Mouse (Mus musculus) liver, postnatal 0 days (tissue): ENCODE results near the gene Nme9. TPM values are rescaled to one million over a fixed set of nuclear protein-coding genes. Genes with fewer than 3 reads are reported as not detected.

ENCODE experiments used
- ATAC-seq: fragments of 200-750 bp; cut with Nextera tagmentation; 2 replicates; pipeline ENCODE4 v1.8.0; 2017; ENCODE audit warnings: mild to moderate bottlenecking, moderate library complexity
- DNase-seq: peaks from one replicate; pipeline ENCODE4 v3.0.0-alpha.2; 2016
- H3K27ac ChIP-seq: fragments of 300-500 bp; sonication (generic); 2 replicates; pipeline ENCODE4 v1.5.1; 2014; ENCODE audit warnings: antibody characterized with exemption, moderate library complexity, mild to moderate bottlenecking, low read depth
- H3K27me3 ChIP-seq: fragments of 300-500 bp; sonication (generic); 2 replicates; pipeline ENCODE4 v1.6.1; 2014; ENCODE audit warnings: low read length, control low read depth, mixed read lengths; ENCODE audit not compliant: insufficient read depth
- H3K36me3 ChIP-seq: fragments of 300-500 bp; sonication (generic); replicated peaks from 2 replicates; pipeline ENCODE4 v1.6.1; 2014; ENCODE audit warnings: mild to moderate bottlenecking, control low read depth, low read length, moderate library complexity, mixed read lengths; ENCODE audit not compliant: insufficient read depth
- H3K4me1 ChIP-seq: fragments of 300-500 bp; sonication (generic); 2 replicates; pipeline ENCODE4 v1.6.1; 2014; ENCODE audit warnings: antibody characterized with exemption, mild to moderate bottlenecking, control low read depth; ENCODE audit not compliant: insufficient read depth
- H3K4me2 ChIP-seq: fragments of 300-500 bp; sonication (generic); 2 replicates; pipeline ENCODE4 v1.6.1; 2014; ENCODE audit warnings: low read depth, mild to moderate bottlenecking, low read length, moderate library complexity, mixed read lengths
- H3K4me3 ChIP-seq: fragments of 300-500 bp; sonication (generic); 2 replicates; pipeline ENCODE4 v1.5.1; 2014; ENCODE audit warnings: low read depth, low read length
- H3K9ac ChIP-seq: fragments of 300-500 bp; sonication (generic); replicated peaks from 2 replicates; pipeline ENCODE4 v1.6.1; 2014; ENCODE audit warnings: mild to moderate bottlenecking, moderate library complexity
- H3K9me3 ChIP-seq: fragments of 300-500 bp; sonication (generic); 2 replicates; pipeline ENCODE4 v1.6.1; 2016; ENCODE audit warnings: mild to moderate bottlenecking, control low read depth, low read length, mixed read lengths
- CTCF ChIP-seq: sonication (generic); IDR thresholded peaks from 2 replicates; pipeline ENCODE4 v1.5.1; 2016; ENCODE audit warnings: antibody characterized with exemption, low read depth
- EP300 ChIP-seq: IDR thresholded peaks from 2 replicates; pipeline ENCODE4 v1.6.1; 2016; ENCODE audit warnings: antibody characterized with exemption, low read depth, mild to moderate bottlenecking
- WGBS: fragments of 180-500 bp; shearing (Covaris S2); extraction: QIAGEN DNeasy Blood & Tissue Kit; methylation state at CpG from one replicate; pipeline ENCODE4 v1.1.7; 2014; ENCODE audit not compliant: insufficient replicate concordance; 5-methylcytosine and 5-hydroxymethylcytosine counted together
- polyA plus RNA-seq: library from polyadenylated mRNA; unstranded; fragments of >200 nt; fragmentation: Nextera tagmentation; extraction: Ambion mirVana; gene quantifications from 2 replicates; pipeline ENCODE4 v1.2.1, GENCODE M21; 2015

Gene Nme9
- polyA plus RNA-seq, 1 experiment from 2014 or later: not detected

DNA sequence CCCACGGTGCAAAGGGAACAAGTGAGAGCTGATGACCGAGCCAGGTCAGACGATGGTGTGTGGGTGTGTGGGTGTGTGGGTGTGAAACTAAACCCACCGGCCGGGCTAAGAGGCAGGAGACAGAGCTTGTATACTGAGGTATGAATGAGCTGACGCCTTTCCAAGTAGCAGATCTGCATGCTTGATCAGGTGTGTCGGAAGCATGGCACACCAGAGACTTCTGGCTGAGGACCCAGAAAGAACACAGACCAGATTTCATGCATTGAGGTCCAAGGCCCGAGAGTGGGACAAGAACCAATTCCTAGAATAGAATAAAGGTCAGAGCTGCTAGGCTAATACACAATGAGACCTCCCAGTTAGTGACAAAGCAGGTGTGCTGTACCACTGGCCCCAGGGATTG lies 12.2 kb upstream of the Nme9 start:
- DNase-seq (no peak), ATAC-seq (no peak)
- Histone ChIP-seq H3K4me3 (no peak overlapping the region), H3K9me3 (no peaks in the 10 kb centered on the region), H3K9ac (no peak overlapping the region), H3K4me1 (no peaks in the 10 kb centered on the region), H3K36me3 (no peaks in the 10 kb centered on the region), H3K27ac (no peak overlapping the region), H3K4me2 (no peak overlapping the region), H3K27me3 (peaks cover 17% of the 10 kb centered on the region)
- no peak for TF ChIP-seq CTCF
- 63% methylated on average over 8 of the region's 8 CpGs for WGBS

DNA sequence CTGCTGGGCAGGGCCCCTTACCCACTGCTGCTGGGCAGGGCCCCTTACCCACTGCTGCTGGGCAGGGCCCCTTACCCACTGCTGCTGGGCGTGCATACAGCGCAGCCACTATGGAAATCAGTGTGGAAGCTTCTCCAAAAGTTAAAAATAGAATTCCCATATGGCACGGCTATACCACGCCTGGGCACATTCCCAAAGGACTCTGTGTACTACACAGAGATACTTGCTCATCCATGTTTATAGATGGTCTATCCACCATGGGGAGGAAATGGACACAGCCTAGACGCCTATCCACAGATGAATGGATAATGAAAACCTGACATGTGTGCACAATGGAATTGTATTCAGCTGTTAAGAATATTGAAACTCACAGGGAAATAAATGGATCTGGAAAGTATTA lies 10.3 kb upstream of the Nme9 start:
- 76% methylated on average over 5 of the region's 5 CpGs for WGBS
- H3K36me3 ChIP-seq: no peaks in the 10 kb centered on the region
- H3K4me3 ChIP-seq: no peak overlapping the region
- ATAC-seq (no peak), DNase-seq (no peak)
- H3K9ac ChIP-seq: no peak overlapping the region
- TF ChIP-seq EP300 (no peak), CTCF (no peak)
- H3K9me3 ChIP-seq: no peaks in the 10 kb centered on the region
- no peak overlapping the region for H3K4me2 ChIP-seq
- no peaks in the 10 kb centered on the region for H3K4me1 ChIP-seq
- peaks cover 14% of the 10 kb centered on the region for H3K27me3 ChIP-seq
- H3K27ac ChIP-seq: no peak overlapping the region

DNA sequence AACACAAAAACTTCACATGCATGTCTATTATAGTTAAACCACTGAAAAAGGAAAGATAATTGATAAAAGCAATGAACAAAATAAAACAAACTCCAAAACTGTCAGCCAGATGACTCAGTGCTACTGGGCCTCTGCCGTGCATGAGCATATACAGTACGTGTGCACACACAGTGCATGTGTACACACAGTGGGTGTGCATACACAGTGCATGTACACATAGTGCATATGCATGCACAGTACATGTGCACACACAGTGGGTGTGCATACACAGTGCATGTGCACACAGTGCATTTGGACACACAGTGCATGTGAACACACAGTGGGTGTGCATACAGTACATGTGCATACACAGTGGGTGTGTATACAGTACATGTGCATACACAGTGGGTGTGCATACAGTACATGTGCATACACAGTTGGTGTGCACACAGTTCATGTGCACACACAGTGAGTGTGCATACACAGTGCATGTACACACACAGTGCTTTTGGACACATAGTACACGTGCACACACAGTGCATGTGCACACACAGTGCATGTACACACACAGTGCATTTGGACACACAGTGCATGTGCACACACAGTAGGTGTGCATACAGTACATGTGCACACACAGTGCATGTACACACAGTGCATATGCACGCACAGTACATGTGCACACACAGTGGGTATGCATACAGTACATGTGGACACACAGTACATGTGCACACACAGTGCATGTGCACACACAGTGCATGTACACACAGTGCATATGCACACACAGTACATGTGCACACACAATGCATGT lies 9.4 kb upstream of the Nme9 start:
- no peak for TF ChIP-seq CTCF
- no peak for ATAC-seq
- Histone ChIP-seq H3K4me1 (no peaks in the 10 kb centered on the region), H3K36me3 (no peaks in the 10 kb centered on the region), H3K27ac (no peak overlapping the region), H3K9ac (no peak overlapping the region), H3K9me3 (no peaks in the 10 kb centered on the region), H3K4me2 (no peak overlapping the region), H3K27me3 (peaks cover 10% of the 10 kb centered on the region; the same call in 1 of the 2 replicates), H3K4me3 (no peak overlapping the region)
- no peak for DNase-seq
- WGBS: 79% methylated on average over 4 of the region's 4 CpGs

DNA sequence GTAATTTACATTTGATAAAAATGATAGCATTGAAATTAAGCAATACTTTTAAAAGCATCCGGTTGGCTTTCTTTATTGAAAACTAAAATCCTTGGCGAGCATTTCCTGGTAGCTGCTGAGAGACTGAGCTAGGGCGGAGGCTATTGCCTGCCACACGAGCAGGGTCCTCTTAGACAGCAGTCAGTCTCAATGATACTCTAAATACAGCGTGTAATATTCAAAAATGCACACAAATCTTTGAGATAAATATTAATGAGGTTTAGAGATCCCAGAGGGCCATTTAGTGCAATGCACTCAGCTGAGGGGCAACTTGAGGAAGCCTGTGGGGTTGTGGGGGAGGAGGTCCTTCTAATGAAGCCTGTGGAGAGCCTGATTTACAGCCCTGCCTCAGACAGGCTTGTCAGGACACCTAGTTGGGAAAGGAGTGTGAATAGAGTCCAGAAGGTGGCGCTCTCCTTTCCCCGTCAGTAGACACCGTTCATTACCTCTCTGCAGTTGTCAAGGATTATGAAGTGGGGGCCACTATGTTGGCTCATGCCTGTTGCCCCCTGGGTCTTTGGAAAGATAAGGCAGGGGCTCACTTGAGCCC lies 6.6 kb upstream of the Nme9 start:
- DNase-seq: no peak

DNA sequence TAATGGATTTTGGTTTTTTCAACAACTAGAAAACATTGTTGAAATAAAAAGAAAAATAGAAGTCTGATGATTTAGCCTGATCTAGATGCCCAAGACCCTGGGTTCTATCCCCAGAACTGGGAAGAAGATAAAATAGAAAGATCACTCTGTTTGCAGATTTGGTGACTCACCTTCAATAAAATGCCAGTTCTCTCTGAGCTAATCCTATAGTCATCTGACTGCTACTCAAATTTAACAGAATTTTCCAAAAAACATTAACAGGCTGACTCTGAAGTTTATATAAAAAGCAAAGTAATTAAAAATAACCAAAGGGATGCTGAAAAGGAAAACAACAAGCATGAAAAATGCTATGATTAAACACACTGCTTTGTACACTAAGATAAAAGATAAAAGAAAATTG lies 5.0 kb upstream of the Nme9 start:
- Histone ChIP-seq H3K36me3 (no peaks in the 10 kb centered on the region), H3K4me2 (no peak overlapping the region)

More for the DNA sequence above, 6.6 kb upstream of the Nme9 start:
- H3K9ac ChIP-seq: no peak overlapping the region
- H3K9me3 ChIP-seq: no peaks in the 10 kb centered on the region
- no peaks in the 10 kb centered on the region for H3K4me1 ChIP-seq
- 33% methylated on average over 8 of the region's 8 CpGs for WGBS
- TF ChIP-seq CTCF (peak; percentile 64), EP300 (no peak)
- no peaks in the 10 kb centered on the region for H3K27me3 ChIP-seq
- H3K36me3 ChIP-seq: no peaks in the 10 kb centered on the region
- H3K4me3 ChIP-seq: no peak overlapping the region
- no peak overlapping the region for H3K4me2 ChIP-seq
- no peak overlapping the region for H3K27ac ChIP-seq
- no peak for ATAC-seq

DNA sequence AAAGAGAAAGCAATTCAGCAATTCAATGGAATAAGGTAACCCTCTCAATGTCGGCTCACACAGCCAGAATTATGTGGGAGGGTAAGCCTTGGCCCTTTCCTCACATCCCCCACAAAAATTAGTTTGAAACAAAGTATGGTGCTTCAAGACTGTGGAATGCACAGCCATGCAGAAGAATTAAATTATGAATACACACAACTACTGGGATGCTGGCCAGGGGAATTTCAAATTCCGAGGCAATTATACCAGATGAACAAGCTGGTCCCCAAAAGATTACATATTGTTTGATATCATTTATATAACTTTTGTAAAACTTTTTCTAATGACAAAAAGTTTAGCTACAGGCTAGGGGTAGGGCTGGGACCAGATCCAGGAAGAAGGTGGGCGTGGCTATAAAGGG lies 4.0 kb upstream of the Nme9 start:
- 80% methylated on average over 3 of the region's 3 CpGs for WGBS
- Histone ChIP-seq H3K4me3 (no peak overlapping the region), H3K9ac (no peak overlapping the region), H3K27me3 (no peaks in the 10 kb centered on the region), H3K36me3 (no peaks in the 10 kb centered on the region), H3K9me3 (no peaks in the 10 kb centered on the region), H3K4me2 (no peak overlapping the region), H3K27ac (no peak overlapping the region), H3K4me1 (no peaks in the 10 kb centered on the region)
- DNase-seq (no peak), ATAC-seq (no peak)
- TF ChIP-seq CTCF: no peak
- TF ChIP-seq EP300: no peak

More for the DNA sequence above, 5.0 kb upstream of the Nme9 start:
- TF ChIP-seq EP300 (no peak), CTCF (no peak)
- Histone ChIP-seq H3K27me3 (no peaks in the 10 kb centered on the region), H3K4me3 (no peak overlapping the region), H3K9ac (no peak overlapping the region), H3K4me1 (no peaks in the 10 kb centered on the region), H3K27ac (no peak overlapping the region), H3K9me3 (no peaks in the 10 kb centered on the region)
- ATAC-seq (no peak), DNase-seq (no peak)
